Mouse (Mus musculus) fat pad, adult 2 months (tissue): ENCODE data around the gene Fgf11.

Experiments
- DNase-seq: peaks from one replicate; pipeline ENCODE4 v3.0.0-alpha.2; 2011; ENCODE audit warnings: low read depth, low spot score; ENCODE audit errors: extremely low read depth

Gene Fgf11

DNA sequence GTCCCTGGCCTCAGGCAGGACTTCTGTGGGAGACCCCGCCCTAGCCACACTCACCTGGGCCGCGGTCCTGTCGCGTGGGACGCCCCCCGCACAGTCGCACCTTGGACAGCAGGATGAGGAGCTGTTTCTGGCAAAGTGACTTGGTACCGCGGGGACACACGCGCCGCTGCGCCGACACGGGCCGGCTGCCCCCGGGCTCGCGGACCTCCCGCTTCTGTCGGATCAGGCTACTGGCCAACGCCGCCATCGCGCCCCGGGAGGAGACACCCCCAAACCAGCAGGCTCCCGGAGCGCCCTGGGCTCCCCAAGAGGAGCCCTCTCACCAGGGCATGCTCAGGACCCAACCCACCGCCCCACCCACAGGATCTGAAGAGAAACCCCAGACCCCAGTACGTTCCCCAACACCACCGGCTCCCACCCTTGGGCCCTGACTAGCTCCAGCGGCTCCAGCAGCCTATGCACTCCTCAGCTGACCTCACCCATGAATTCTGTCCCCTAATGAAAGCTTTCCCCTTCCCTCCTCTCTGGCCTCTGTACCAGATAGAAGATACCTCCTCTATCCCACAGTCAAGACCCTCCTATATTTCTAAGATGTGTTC lies at the start of gene Fgf11:
Fgf11 (minus strand) TSS at position 479 of the 599 bp plus-strand sequence.
- DNase-seq: no peak

GRCm38 (mm10) chr11:69850754-69851153 lies 49.1 kb upstream of the Fgf11 start:
- no peak for DNase-seq

DNA sequence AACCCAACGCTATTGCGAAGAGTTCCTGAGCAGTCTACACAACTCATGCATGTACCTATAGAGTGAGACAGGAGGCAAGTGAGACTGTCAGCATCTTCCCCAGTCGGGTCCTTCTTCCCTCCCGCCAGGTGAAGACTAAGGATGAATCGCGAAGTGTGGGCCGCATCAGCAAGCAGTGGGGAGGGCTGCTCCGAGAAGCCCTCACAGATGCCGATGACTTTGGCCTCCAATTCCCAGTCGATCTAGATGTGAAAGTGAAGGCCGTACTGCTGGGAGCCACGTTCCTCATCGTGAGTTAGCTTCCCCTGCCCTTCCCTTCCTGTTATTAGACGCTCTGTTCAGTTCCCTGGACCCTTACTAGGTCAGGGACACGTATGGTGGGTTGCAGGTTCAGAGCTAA lies 48.2 kb upstream of the Fgf11 start:
- no peak for DNase-seq

DNA sequence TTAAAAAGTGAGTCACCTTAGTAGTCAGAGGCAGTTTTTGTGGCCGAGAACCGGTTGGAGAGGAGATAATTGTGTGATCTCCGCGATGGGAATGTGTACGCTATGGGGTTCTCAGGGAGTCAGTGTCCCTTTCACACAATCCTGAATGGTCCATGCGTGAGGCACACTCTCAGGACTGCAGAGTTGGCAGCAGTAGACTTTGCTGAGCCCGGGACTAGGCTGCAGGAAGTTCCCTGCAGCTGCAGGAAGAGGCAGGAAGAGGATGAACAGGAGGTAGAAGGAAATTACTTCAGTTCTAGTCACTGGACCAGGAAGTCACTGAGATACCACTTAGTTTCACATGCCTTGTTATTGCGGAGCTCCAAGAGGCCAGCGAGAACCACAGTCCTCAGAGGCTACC lies 47.5 kb upstream of the Fgf11 start:
- DNase-seq: no peak

- DNase-seq: no peak
Measured at GRCm38 (mm10) chr11:69848021-69848420, 46.4 kb upstream of the Fgf11 start.

GRCm38 (mm10) chr11:69846738-69847688 lies 45.4 kb upstream of the Fgf11 start:
- no peak for DNase-seq

- DNase-seq: no peak
Measured at GRCm38 (mm10) chr11:69846198-69846680, 44.6 kb upstream of the Fgf11 start, which contains the start of gene Plscr3. TSS of gene Plscr3 (plus strand) at chr11:69846376.

GRCm38 (mm10) chr11:69838714-69839104 lies 37.1 kb upstream of the Fgf11 start:
- DNase-seq: no peak

- peak; percentile 91 for DNase-seq
Measured at GRCm38 (mm10) chr11:69837952-69838713, 36.5 kb upstream of the Fgf11 start, which contains the start of gene Tmem256. TSS of gene Tmem256 (plus strand) at chr11:69838514.

DNA sequence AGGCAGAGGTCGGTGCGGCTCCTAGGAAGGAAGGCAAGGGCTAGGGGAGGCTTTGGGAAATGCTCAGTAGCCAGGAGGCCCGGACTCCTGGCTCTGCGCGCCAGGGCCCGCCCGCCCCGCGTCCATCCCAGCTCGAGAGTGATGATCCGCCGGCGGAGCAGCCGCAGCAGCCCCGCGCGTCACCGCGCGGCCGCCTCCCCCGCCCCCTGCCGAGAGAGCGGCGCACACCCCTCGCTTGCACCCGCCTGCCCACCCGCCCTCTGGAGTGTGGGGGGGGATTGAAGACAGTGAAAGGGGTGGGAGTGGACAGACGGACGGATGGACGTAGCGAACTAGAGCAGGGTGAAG lies 35.9 kb upstream of the Fgf11 start, which contains the start of gene Nlgn2:
Nlgn2 (minus strand) TSS at position 181 of the 348 bp plus-strand sequence.
- no peak for DNase-seq

GRCm38 (mm10) chr11:69836703-69837576 lies 35.3 kb upstream of the Fgf11 start:
- no peak for DNase-seq

GRCm38 (mm10) chr11:69835966-69836335 lies 34.3 kb upstream of the Fgf11 start:
- no peak for DNase-seq

GRCm38 (mm10) chr11:69835326-69835965 lies 33.8 kb upstream of the Fgf11 start:
- no peak for DNase-seq

GRCm38 (mm10) chr11:69834001-69834549 lies 32.4 kb upstream of the Fgf11 start:
- no peak for DNase-seq

DNA sequence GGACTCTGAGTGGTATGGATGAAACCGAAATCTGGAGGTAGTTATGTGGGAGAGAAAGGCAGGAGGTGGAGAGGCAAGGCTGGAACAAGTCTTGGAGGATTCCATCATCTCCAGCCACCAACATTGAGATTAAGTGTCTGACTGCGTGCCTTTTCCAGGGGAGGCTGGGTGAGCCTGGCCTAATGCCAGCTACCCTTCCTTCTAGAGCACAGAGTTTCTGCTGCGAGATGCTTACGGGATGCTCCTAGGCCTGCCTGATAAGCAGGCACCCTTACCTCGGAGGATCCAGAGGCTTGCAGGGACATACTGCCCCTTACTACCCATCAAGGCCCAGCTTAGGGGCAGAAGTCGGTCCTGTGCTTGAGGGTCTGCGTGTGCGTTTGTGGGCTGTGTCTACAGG lies 31.9 kb upstream of the Fgf11 start:
- DNase-seq: no peak

DNA sequence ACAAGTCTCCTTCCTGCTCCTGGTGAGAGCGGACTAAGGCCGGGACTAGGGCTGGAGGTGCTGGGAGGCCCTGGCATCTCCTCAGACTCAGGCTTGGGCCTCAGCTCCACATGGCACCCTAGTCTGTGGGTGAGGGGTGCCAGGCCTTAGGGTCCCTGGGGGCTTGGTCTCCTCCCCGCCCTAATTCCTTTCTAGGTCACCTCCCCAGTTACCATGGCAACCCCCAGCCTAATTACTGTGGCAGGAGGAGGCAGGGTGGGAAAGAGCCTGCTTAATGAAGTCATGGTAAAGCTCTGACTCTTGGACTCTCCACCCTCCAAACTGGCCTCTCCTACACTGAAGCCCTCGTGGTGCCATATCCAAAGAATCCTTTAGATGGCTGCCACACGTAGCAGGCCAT lies 27.2 kb upstream of the Fgf11 start:
- no peak for DNase-seq

- no peak for DNase-seq
Measured at GRCm38 (mm10) chr11:69823456-69823855, 21.8 kb upstream of the Fgf11 start.

DNA sequence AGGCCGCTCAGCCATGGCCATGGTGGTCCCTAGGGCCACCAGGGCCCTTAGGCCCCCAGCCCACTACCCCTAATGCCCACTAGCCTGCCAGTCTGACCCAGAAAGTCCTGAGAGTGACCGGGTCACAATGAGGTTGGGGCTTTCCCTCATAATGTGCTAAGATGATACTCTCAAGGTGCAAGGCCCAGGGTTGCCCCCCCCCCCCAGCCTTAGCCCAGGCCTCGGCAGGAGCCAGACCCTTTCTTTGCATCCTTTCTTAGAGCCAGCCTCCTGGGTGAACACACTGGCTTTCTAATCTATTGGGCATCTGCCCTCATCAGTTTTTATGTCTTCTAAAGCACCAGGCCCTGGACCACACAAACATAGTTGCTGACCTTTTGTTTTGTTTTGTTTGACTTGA lies 20.4 kb upstream of the Fgf11 start, which contains the start of gene Spem1:
Spem1 (minus strand) TSS at position 101 of the 400 bp plus-strand sequence.
- DNase-seq: no peak

DNA sequence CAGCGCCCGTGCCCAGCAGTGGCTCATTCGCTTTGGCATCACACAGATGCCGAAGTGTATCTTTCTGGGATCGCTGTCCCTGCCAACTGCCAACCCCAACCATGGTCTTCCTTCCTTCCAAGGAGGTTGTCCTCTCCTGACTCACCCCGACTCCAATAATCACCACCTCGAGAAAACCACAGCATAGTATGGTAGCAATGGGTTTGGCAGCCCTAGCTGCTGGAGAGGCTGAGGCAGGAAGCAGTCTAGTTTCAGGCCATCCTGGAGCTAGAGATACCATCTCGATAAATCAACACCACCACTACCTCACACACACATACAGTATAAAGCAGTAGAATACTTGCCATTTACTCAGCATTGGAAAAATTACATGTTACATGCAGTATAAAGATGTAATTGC lies 17.2 kb upstream of the Fgf11 start:
- DNase-seq: no peak
